Comparison of ENCODE assay signal across 9 mouse cellular contexts in the genomic region with DNA sequence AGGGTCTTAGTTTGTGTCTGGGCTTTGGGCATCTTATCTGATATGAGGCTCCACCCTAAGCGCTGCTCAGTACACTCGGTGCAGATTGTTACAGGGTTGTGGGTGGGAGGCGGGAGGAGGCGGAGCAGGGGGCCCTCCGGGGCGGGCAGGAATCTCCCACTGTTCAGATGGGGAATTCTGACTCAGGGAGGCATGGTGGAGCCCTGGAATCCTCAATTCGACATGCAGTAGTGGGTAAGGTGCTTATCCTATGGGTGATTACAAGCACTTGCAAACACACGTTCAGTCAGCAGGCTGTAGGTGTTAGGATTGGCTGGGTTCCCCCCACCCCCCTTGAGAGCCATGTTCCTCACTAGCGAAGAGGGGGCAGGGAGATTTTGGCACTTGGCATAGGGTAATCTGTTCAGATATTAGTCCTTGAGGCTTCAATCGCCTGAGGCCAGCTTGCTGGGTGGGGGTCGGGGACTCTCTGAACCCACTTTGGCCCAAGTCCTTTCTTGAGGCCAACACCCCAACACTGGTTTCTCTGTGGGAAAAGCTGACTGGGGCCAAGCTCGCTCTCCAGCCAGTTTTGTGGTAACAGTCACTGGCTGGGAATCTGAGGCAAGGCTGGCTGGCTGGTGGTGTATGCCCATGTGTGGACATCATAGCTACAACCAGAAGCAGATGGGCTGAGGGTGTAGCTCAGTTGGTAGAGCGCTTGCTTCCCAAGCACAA. TPM values are rescaled to one million over a fixed set of nuclear protein-coding genes. Genes with fewer than 3 reads are reported as not detected.
DNase-seq lines count a peak whose midpoint lies in the region; ATAC-seq and TF ChIP-seq lines count a peak whose summit lies in the region.
"Had no signal": no experiment of that assay in that cellular context is flagged by ENCODE, and none has a peak within 500 bp of the region (broad histone marks: within the 10 kb centered on the region; RNA-seq: fewer than 3 reads in every experiment).

No protein-coding gene starts in this region.

- H3K9ac ChIP-seq in heart, postnatal 0 days (replicated peaks; ENCODE audit: low read depth, low read length) = no peak overlapping the region
- no peak overlapping the region for H3K9ac ChIP-seq in embryonic facial prominence, embryonic 12.5 days
- peak overlapping the region; percentile 25; the same call in 1 of the 2 replicates for H3K9ac ChIP-seq in limb, embryonic 13.5 days

- H3K9me3 ChIP-seq in heart, postnatal 0 days (replicated peaks; ENCODE audit: control insufficient read depth, low read length) = peaks cover 11% of the 10 kb centered on the region; the same call in 1 of the 2 replicates
- H3K9me3 ChIP-seq in embryonic facial prominence, embryonic 12.5 days = no peaks in the 10 kb centered on the region
- H3K9me3 ChIP-seq in limb, embryonic 13.5 days = no peaks in the 10 kb centered on the region

- ATAC-seq in heart, postnatal 0 days (ENCODE audit: insufficient read depth, low read depth) = peak; percentile 60
- ATAC-seq in embryonic facial prominence, embryonic 12.5 days (ENCODE audit: insufficient number of reproducible peaks, insufficient read depth, low FRiP score, low TSS enrichment) = peak; percentile 67; the same call in 1 of the 2 replicates
- peak; percentile 63; the same call in 1 of the 2 replicates for ATAC-seq in limb, embryonic 13.5 days (ENCODE audit: low FRiP score, low read depth)

- H3K4me3 ChIP-seq in heart, postnatal 0 days (ENCODE audit: low read depth, low read length) = no peak overlapping the region
- H3K4me3 ChIP-seq in embryonic facial prominence, embryonic 12.5 days = no peak overlapping the region
- H3K4me3 ChIP-seq in limb, embryonic 13.5 days = no peak overlapping the region

- H3K4me2 ChIP-seq in heart, postnatal 0 days (ENCODE audit: low read depth, low read length) = peak overlapping the region; percentile 28
- peak overlapping the region; percentile 37 for H3K4me2 ChIP-seq in embryonic facial prominence, embryonic 12.5 days (replicated peaks)
- peak overlapping the region; percentile 50 for H3K4me2 ChIP-seq in limb, embryonic 13.5 days (replicated peaks)

- intact Hi-C loops in heart, postnatal 36 days (cut with DNase I) = loop anchor here (2.0 kb wide), 1 partner anchor 423 kb away; no protein-coding TSS in a partner anchor

- H3K27ac ChIP-seq in heart, postnatal 0 days (ENCODE audit: low read depth) = no peak overlapping the region
- peak overlapping the region; percentile 69 for H3K27ac ChIP-seq in embryonic facial prominence, embryonic 12.5 days
- no peak overlapping the region for H3K27ac ChIP-seq in limb, embryonic 13.5 days

- peaks cover 67% of the 10 kb centered on the region for H3K27me3 ChIP-seq in heart, postnatal 0 days (ENCODE audit: control insufficient read depth, insufficient read depth, low read length)
- H3K27me3 ChIP-seq in embryonic facial prominence, embryonic 12.5 days = no peaks in the 10 kb centered on the region
- H3K27me3 ChIP-seq in limb, embryonic 13.5 days = no peaks in the 10 kb centered on the region

- peak; percentile 21 for DNase-seq in heart, postnatal 0 days (ENCODE audit: low spot score)
- DNase-seq in heart, postnatal 36 days = no peak
- peak; percentile 82 for DNase-seq in 3T3-L1 (ENCODE audit: low read depth, low spot score)
- no peak for DNase-seq in urinary bladder, adult 18-20 months (ENCODE audit: low spot score in 2 of 2)
- no peak for DNase-seq in right cerebral cortex, postnatal 25 days
- DNase-seq in thymus, postnatal 4 days = no peak

- TF ChIP-seq EP300 in heart, postnatal 0 days (IDR thresholded peaks at IDR 0.05; ENCODE audit: low read depth) = no peak

- no peak for TF ChIP-seq CTCF in heart, postnatal 0 days (IDR thresholded peaks at IDR 0.05; ENCODE audit: low read depth)

- H3K36me3 ChIP-seq in heart, postnatal 0 days (replicated peaks; ENCODE audit: control insufficient read depth, insufficient read depth, low read length) = no peaks in the 10 kb centered on the region
- peaks cover 6% of the 10 kb centered on the region; the same call in 1 of the 2 replicates for H3K36me3 ChIP-seq in embryonic facial prominence, embryonic 12.5 days
- H3K36me3 ChIP-seq in limb, embryonic 13.5 days = peaks cover 12% of the 10 kb centered on the region

- peaks cover 17% of the 10 kb centered on the region for H3K4me1 ChIP-seq in heart, postnatal 0 days (ENCODE audit: control insufficient read depth, insufficient read depth)
- peaks cover 21% of the 10 kb centered on the region for H3K4me1 ChIP-seq in embryonic facial prominence, embryonic 12.5 days
- H3K4me1 ChIP-seq in limb, embryonic 13.5 days = peaks cover 19% of the 10 kb centered on the region

- 22% methylated on average over 13 of the region's 13 CpGs for WGBS in heart, postnatal 0 days
- 32% methylated on average over 13 of the region's 13 CpGs for WGBS in embryonic facial prominence, embryonic 12.5 days
- WGBS in limb, embryonic 13.5 days = 30% methylated on average over 13 of the region's 13 CpGs

RNA-seq across cellular contexts. Expression of a gene that starts 27.2 kb away (rescaled TPM):
- total RNA-seq in heart, postnatal 0 days (2014; rRNA removed; ENCODE audit: low replicate concordance) = not detected in 2 replicates
- not detected in 2 replicates for polyA plus RNA-seq in heart, postnatal 0 days (2015; fragmentation: Nextera tagmentation; extraction: Ambion mirVana)
- not detected for total RNA-seq in heart, postnatal 36 days (2021)
- not detected in 2 replicates for polyA plus RNA-seq in embryonic facial prominence, embryonic 12.5 days (2016; fragmentation: Nextera tagmentation; extraction: Ambion mirVana)
- 0.05 TPM in 1 of 2 replicates, not detected in the other for polyA plus RNA-seq in limb, embryonic 13.5 days (2015; fragmentation: Nextera tagmentation; extraction: Ambion mirVana)

RNA-seq across cellular contexts. Expression of a gene that starts 39.4 kb away (rescaled TPM):
- not detected in 2 replicates for total RNA-seq in heart, postnatal 0 days (2014; rRNA removed; ENCODE audit: low replicate concordance)
- not detected in 2 replicates for polyA plus RNA-seq in heart, postnatal 0 days (2015; fragmentation: Nextera tagmentation; extraction: Ambion mirVana)
- total RNA-seq in heart, postnatal 36 days (2021) = not detected
- polyA plus RNA-seq in embryonic facial prominence, embryonic 12.5 days (2016; fragmentation: Nextera tagmentation; extraction: Ambion mirVana) = not detected in 2 replicates
- not detected in 2 replicates for polyA plus RNA-seq in limb, embryonic 13.5 days (2015; fragmentation: Nextera tagmentation; extraction: Ambion mirVana)
- polyA plus RNA-seq: cortical plate, adult 2 months had no signal

RNA-seq across cellular contexts. Expression of a gene that starts 47.1 kb away (rescaled TPM):
- total RNA-seq in heart, postnatal 0 days (2014; rRNA removed; ENCODE audit: low replicate concordance) = 48.2 and 57.0 TPM in 2 replicates
- 15.2 and 17.0 TPM in 2 replicates for polyA plus RNA-seq in heart, postnatal 0 days (2015; fragmentation: Nextera tagmentation; extraction: Ambion mirVana)
- total RNA-seq in heart, postnatal 36 days (2021) = 10 to 100 TPM; 28.4 to 33.7 TPM
- polyA plus RNA-seq in embryonic facial prominence, embryonic 12.5 days (2016; fragmentation: Nextera tagmentation; extraction: Ambion mirVana) = 76.9 and 79.9 TPM in 2 replicates
- 46.5 and 46.9 TPM in 2 replicates for polyA plus RNA-seq in limb, embryonic 13.5 days (2015; fragmentation: Nextera tagmentation; extraction: Ambion mirVana)

Comparison
In these comparisons a context has a peak if more than half of its experiments do, and no peak if none do; other contexts are left out.
1. DNase-seq: peak in heart, postnatal 0 days (single experiment) and 3T3-L1 (single experiment); none in heart, postnatal 36 days (0 of 2), urinary bladder, adult 18-20 months (0 of 2), right cerebral cortex, postnatal 25 days (single experiment) and thymus, postnatal 4 days (single experiment).
2. Peak in every context shown above with its lines, with median percentiles within 50 percentile points of each other: ATAC-seq and H3K4me2 ChIP-seq.